Mouse (Mus musculus): ENCODE measurements around the gene Cbx5. TPM values are rescaled to one million over a fixed set of nuclear protein-coding genes. Genes with fewer than 3 reads are reported as not detected.

Gene Cbx5
- polyA plus RNA-seq, 1 experiment = 226 TPM

DNA sequence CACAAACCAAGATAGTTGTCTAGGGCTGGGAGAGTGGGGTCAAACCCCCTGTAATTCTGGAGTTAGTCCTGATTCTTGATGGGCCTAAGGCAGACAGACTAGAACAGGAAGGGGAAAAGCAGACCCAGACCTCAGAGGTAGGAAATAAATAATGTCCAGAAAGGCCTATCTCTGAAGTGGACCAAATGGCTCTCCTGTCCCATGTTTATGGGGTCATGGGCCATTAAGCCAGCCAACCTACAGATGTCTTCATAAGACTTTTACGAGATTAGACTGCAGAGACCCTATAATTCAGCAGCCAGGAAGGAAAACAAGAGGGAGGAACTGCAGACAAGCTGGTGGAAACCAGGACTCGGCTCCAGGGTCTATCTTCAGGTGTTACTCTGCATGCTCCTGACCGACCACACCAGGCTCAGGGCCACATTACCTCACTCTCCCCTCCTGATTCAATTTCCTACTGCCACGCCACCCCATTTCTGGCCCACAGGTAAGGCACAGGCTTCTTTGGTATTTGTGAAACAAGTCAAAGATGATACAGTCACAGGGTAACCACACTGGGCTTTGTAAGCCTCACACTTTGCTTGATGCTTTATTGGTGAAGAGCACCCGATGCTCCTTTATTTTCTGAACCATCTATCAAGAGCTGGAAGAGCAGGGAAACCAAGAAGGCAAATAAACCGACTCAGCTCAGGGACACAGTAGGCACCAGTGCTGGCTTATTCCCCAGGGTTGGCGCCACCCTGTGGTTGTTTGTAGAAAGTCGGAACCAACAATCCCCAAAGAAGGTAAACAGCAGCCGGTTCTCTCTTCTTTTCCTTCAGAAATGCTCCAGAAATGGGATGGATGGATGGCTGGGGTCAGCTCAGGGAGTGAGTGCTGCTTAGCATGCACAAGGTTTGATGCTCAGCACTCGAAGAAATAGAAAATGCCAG, 48.8 kb downstream of the Cbx5 start:
- H3K4me3 ChIP-seq (replicated peaks; ENCODE audit: control insufficient read depth, low read depth, low read length) = no peak overlapping the region
- TF ChIP-seq CTCF (IDR thresholded peaks at IDR 0.05; ENCODE audit: control insufficient read depth, insufficient read depth, low read length) = peak; percentile 77
- TF ChIP-seq POLR2A (IDR thresholded peaks at IDR 0.05; ENCODE audit: borderline replicate concordance, control insufficient read depth, low read depth, low read length) = no peak
- H3K27ac ChIP-seq (ENCODE audit: control insufficient read depth, insufficient read depth, low read depth, low read length, poor library complexity) = no peak overlapping the region
- WGBS = 61% methylated on average over 10 of the region's 10 CpGs
- H3K4me1 ChIP-seq (ENCODE audit: control insufficient read depth, insufficient read depth, low read length) = no peaks in the 10 kb centered on the region

DNA sequence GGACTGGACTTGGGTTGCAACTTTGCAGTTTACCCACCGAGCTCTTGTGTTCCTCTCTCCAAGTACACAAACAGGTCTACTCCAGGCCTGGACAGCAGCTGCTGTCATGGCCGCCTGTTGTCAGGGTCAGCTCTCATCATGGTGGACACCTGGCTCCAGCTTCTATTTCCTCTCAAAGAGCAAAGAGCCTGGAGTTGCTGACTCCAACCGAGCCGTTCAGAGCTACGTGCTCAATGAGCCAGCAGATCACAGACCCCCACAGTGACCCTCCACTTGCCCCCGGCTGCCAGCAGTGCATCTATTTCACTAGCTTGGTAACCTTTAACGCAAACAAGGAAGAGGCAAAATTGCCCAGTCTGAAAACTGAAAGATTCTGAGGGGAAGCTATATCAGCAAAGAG, 49.5 kb downstream of the Cbx5 start:
- whole genome bisulfite sequencing = 93% methylated on average over 7 of the region's 7 CpGs
- Histone ChIP-seq H3K4me3 (replicated peaks; ENCODE audit: control insufficient read depth, low read depth, low read length) (no peak overlapping the region), H3K4me1 (ENCODE audit: control insufficient read depth, insufficient read depth, low read length) (no peaks in the 10 kb centered on the region), H3K27ac (ENCODE audit: control insufficient read depth, insufficient read depth, low read depth, low read length, poor library complexity) (no peak overlapping the region)
- TF ChIP-seq POLR2A (IDR thresholded peaks at IDR 0.05; ENCODE audit: borderline replicate concordance, control insufficient read depth, low read depth, low read length) (no peak), CTCF (IDR thresholded peaks at IDR 0.05; ENCODE audit: control insufficient read depth, insufficient read depth, low read length) (no peak)

DNA sequence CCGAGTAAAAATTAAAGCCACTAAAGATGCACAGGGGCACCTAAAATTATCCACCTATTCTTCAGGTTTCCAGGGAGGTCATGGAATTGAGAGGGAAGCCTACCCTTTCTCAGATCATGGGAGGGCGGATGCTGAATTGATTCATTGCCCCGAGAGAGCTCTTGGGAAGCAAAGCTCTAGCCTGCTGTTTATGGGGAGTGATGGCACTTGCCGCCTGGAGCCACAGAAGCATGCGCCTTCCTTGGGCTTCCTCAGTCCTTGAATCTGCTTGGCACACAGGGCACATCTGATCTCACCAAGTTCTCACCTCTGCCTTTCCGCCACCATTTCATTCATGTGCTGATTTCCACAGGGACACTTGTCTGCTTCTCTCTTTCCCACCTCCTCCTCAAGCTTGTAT, 51.8 kb downstream of the Cbx5 start:
- H3K4me1 ChIP-seq (ENCODE audit: control insufficient read depth, insufficient read depth, low read length) = no peaks in the 10 kb centered on the region
- 83% methylated on average over 6 of the region's 6 CpGs for WGBS
- H3K27ac ChIP-seq (ENCODE audit: control insufficient read depth, insufficient read depth, low read depth, low read length, poor library complexity) = no peak overlapping the region
- TF ChIP-seq POLR2A (IDR thresholded peaks at IDR 0.05; ENCODE audit: borderline replicate concordance, control insufficient read depth, low read depth, low read length) (no peak), CTCF (IDR thresholded peaks at IDR 0.05; ENCODE audit: control insufficient read depth, insufficient read depth, low read length) (no peak)
- H3K4me3 ChIP-seq (replicated peaks; ENCODE audit: control insufficient read depth, low read depth, low read length) = no peak overlapping the region

DNA sequence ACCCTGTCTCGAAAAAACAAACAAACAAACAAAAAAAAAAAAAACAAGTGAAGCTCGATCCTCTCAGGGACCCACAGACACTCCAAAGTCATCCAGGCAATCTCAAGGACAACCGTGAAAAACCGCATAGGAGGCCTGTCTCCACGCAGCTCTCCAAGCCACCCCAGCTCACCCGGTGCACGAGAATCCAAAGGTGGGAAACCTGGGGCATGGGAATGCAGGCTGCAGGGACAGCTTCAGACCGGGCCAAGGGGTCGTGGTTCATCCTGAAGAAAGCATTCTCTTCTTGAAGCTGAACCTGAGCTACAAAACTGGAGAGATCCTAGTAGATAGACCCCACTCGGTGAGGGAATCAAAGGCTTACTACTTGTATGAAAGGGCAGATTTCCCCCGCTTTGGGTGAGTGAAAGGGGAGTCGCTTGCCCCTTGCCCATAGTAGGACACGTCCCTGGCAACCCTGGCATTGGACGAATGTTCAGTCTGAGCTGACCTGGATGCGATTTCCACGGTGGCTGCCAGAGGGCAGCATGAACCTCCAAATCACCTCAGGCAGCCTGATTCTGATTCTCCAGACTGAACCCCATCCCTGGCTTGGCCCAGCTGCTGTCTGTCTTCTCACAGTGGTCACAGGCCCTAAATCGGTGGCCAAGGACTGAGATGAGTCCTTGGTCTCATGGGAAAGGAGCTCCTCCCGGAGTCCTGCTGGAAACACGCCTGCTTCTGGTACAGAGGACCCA, 54.0 kb downstream of the Cbx5 start:
- WGBS = 48% methylated on average over 19 of the region's 19 CpGs
- TF ChIP-seq POLR2A (IDR thresholded peaks at IDR 0.05; ENCODE audit: borderline replicate concordance, control insufficient read depth, low read depth, low read length) = no peak
- peak; percentile 69 for TF ChIP-seq CTCF (IDR thresholded peaks at IDR 0.05; ENCODE audit: control insufficient read depth, insufficient read depth, low read length)
- H3K4me1 ChIP-seq (ENCODE audit: control insufficient read depth, insufficient read depth, low read length) = no peaks in the 10 kb centered on the region

DNA sequence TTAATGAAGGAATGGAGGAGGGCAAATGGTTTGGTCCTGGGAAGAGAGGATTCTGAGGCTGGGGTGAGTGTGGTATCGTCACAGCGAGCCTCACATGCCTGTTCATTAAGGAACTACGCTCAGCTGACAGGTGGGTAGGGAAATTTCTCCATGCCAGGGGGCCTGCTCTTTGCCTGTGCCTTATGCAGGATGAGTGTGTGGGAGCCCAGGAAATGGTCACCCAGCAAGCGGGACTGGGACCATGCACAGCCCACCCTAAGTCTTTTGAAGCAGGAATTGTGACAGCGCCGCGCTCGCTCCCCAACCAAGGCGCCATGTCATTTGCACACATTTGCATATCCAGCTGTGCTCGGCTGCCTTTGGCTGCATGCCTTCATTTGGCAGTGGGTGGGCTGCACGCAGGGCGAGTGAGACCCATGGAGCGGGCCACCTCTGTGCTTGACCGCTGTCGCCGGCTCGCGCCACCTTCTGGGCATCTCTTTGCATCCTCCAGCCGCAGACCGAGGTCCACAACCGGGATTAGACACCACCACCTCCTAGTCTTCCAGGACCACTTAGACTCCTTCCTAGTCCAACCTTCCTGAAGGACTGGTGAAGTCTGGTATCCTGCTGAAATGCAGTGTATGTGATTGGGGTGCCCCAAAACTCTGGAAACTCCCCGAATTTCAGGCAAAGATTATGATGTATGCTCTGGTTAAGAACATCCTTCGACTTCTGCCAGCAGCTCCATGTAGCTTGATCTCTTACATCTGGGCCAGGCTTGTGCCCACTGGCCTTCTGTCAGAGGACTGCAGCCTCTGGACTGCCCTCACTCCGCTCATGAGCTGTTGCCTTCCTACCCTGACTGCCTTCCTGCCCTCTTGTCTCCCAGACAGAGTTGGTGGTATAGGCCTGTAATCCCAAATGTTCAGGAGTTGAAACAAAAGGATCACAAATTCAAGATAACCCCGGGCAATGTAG, 55.7 kb downstream of the Cbx5 start:
- Histone ChIP-seq H3K4me3 (replicated peaks; ENCODE audit: control insufficient read depth, low read depth, low read length) (no peak overlapping the region), H3K27ac (ENCODE audit: control insufficient read depth, insufficient read depth, low read depth, low read length, poor library complexity) (no peak overlapping the region), H3K4me1 (ENCODE audit: control insufficient read depth, insufficient read depth, low read length) (no peaks in the 10 kb centered on the region; the same call in 1 of the 2 replicates)
- TF ChIP-seq CTCF (IDR thresholded peaks at IDR 0.05; ENCODE audit: control insufficient read depth, insufficient read depth, low read length) (no peak), POLR2A (IDR thresholded peaks at IDR 0.05; ENCODE audit: borderline replicate concordance, control insufficient read depth, low read depth, low read length) (0 out of 2 replicates have a peak, but pooled peaks have one; percentile 14)
- WGBS = 25% methylated on average over 25 of the region's 25 CpGs

More for the DNA sequence above, 54.0 kb downstream of the Cbx5 start:
- Histone ChIP-seq H3K27ac (ENCODE audit: control insufficient read depth, insufficient read depth, low read depth, low read length, poor library complexity) (no peak overlapping the region), H3K4me3 (replicated peaks; ENCODE audit: control insufficient read depth, low read depth, low read length) (no peak overlapping the region)

DNA sequence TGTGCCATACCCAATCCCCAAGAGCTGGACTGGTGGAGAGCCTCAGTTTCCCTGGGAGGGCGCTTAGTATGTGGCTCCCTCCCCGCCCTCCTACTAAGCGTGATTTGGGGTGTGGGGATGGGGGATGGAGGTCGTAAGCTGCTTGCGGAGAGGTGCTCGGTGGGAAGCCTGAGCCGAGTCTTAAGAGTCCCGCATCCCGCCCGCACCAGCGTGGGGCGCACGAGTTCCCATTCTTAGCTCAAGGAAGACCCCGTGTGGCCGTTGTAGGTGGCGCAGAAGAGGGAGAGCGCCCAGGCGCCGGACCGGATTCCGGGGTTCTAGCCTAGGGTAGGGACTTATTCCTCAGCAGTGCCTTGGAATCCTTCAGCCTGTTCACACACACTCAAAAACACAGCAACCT, 56.5 kb downstream of the Cbx5 start:
- H3K4me3 ChIP-seq (replicated peaks; ENCODE audit: control insufficient read depth, low read depth, low read length) = no peak overlapping the region
- 3% methylated on average over 21 of the region's 21 CpGs for WGBS

DNA sequence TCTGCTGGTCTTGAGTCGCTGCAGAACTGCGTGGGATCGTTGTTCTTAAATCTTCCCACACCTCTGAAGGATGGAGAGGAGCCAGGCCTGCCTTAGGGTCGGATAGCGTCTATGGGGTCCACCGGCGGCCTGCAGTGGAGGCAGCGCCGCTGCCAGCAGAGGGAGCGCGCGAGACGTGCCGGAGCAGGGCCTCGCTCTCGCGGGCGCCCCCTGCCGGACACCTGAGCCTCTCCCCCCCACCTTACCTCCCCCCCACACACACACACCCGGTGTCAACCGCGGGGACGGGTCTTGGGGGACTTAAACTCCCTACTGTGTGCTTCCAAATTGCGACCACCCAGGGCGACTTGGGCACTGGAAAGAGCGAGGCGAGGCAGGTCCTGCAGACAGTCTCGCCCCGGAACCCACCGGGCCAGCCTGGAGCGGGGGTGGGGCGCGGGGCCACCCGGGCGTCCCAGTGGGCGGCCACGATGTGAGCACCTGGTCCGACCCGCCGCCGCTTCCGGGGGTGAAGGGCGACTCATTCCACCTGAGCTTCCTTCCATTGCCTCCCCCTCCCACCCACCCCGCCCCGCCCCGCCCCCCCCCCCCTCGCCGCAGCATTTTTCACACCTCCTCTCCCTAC, 57.3 kb downstream of the Cbx5 start:
- no peak overlapping the region for H3K27ac ChIP-seq (ENCODE audit: control insufficient read depth, insufficient read depth, low read depth, low read length, poor library complexity)
- H3K4me3 ChIP-seq (replicated peaks; ENCODE audit: control insufficient read depth, low read depth, low read length) = peak overlapping the region; percentile 43
- WGBS = 1% methylated on average over 32 of the region's 48 CpGs
- H3K4me1 ChIP-seq (ENCODE audit: control insufficient read depth, insufficient read depth, low read length) = no peaks in the 10 kb centered on the region; the same call in 1 of the 2 replicates
- peak; percentile 96 for TF ChIP-seq CTCF (IDR thresholded peaks at IDR 0.05; ENCODE audit: control insufficient read depth, insufficient read depth, low read length)
- no peak for TF ChIP-seq POLR2A (IDR thresholded peaks at IDR 0.05; ENCODE audit: borderline replicate concordance, control insufficient read depth, low read depth, low read length)

More for the DNA sequence above, 56.5 kb downstream of the Cbx5 start:
- Histone ChIP-seq H3K4me1 (ENCODE audit: control insufficient read depth, insufficient read depth, low read length) (no peaks in the 10 kb centered on the region; the same call in 1 of the 2 replicates), H3K27ac (ENCODE audit: control insufficient read depth, insufficient read depth, low read depth, low read length, poor library complexity) (no peak overlapping the region)
- no peak for TF ChIP-seq POLR2A (IDR thresholded peaks at IDR 0.05; ENCODE audit: borderline replicate concordance, control insufficient read depth, low read depth, low read length)
- peak; percentile 40; the same call in 1 of the 2 replicates for TF ChIP-seq CTCF (IDR thresholded peaks at IDR 0.05; ENCODE audit: control insufficient read depth, insufficient read depth, low read length)

Measured in bone marrow, adult 2 months (tissue).